Mouse (Mus musculus): ENCODE measurements at regions not wholly inside any gene's neighbourhood (a gene's known extent, or its start where the extent isn't known, plus 50 kb on each side); places are given as distances from the start of the nearest gene placed in this dataset.

DNA sequence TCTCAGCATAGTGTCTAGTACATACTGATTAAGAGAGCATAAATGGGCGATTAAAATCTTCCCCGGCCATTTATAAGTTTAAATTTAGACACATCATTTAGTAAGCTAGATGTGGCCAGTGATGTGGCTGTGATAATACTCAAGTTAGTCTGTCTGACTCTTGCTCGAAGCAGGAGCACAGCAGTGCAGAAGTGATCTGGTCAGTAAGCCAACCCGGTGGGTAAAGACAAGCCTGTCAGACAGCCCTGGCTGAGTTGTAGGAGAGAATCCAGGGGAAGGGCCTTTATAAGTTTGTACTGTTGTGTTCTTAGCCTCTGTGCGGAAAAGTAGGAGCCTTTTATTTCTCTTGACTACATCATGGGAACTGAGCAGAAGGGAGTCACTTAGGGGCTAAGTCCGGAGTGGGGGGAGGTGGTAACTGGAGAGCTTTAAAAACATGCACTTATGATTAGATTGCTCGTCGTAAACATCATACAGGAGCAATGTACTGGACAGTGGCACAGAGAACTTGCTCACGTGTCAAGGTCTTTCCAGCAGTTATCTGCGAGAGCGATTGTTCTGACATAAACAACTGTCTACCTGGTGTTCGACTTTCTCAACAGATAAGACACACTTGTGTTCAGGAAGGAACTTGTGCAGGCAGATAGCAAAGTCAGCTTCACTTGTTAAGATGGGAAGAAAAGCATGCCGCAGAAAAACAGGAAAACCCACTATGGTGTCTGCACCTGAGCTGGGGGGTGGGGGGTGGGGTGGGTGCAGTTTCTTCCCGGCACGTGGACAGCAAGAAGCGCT is 122.5 kb upstream of the Zeb2 start:
- DNase-seq (ENCODE audit: low spot score), result no peak

GRCm38 (mm10) chr2:45239001-45239400 is 121.8 kb upstream of the Zeb2 start:
- no peak for DNase-seq (ENCODE audit: low spot score)

DNA sequence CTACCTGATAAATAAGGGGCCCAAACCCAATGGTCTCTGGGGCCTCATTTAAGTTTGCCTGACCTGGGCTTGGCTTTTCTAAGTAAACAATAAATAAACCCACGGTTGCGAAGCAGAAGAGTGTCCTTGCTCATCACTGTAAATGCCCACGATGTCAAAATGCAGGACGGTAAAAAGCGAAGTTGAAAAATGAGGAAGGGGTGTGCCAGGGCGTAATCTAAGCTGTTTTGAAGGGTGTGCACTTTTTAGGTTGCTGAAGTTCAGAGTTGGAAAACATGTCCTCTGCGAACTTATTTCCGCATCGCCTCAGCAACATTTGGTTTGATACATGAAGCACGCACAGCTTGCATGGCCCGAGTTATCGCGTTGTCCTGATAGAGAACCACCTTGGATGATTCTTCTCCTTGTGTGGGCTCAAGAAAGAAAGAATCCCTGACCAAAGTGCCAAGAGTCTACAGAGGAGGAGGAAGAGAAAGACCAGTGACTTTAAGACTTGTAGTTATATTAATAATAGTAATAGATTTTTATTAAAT is 119.0 kb upstream of the Zeb2 start:
- DNase-seq (ENCODE audit: low spot score), result no peak

DNA sequence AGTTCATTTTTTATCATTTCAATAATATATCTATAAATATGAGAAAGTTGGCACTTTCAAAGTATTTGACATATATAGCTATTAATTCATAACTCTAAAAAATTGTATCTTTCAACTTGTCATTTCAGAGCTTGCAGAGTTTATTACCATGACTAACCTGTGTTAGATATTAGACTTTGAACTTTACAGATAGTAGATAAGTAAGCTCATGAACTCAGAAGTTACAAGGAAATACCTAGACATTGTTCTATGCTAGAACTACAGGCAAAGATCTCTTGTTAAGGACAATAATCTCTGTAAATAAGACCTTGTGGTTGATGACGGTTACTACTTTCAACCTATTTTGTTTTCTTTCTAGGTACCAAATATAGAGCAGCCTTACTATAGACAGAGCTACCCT is 117.0 kb upstream of the Zeb2 start:
- no peak for DNase-seq (ENCODE audit: low spot score)

- DNase-seq (ENCODE audit: low spot score), result no peak
These were observed 113.4 kb upstream of the Zeb2 start for GRCm38 (mm10) chr2:45230351-45231209.

DNA sequence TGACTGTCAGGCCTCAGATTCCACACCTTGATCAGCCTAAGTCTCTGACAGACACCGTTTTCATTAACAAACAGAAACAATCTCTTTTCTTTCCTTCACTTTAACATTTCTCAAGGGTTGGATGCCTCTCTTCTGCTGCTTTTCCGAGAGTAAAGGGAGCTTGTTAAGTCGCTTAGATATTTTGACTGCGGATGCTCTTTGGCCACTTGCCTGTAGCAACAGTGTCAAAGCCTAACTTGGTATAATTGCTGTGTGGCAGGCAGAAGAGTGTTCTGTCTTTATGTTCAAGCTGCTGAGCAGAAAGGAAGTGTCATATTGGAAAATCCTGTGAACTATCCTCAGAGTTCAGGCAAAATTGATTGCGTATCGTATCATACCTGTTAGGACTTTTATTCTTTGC is 112.3 kb upstream of the Zeb2 start:
- no peak for DNase-seq (ENCODE audit: low spot score)

DNA sequence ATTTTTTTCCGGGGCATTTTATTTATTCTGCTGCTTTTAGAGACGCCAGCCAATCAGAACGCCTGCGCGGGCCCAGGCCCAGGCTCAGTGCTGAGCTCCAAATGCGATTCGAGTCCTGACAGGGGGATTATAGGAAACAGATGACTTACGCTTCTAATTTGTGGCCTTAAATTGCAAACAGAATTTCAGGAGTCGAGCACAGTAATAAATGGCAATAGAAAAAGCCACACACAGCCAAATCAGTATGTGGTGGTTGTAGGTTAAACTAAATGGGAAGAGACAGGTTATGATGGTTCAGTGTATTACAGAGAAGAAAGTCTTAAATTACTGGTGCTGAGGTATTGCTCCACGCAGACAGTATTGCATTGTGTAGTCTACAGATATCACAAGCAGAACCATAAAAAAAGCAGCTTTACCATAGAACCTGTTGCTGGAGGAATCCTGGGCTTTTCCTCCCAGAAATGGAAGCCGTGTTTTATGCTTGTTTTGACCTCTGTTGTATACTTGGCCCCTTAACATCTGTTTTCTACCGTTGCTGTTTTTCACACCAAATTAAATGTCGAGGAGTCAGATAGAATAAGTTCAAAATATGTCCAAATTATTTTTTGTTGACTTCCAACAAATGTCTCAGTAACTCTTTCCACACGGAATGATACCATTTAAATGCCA is 110.2 kb upstream of the Zeb2 start:
- no peak for DNase-seq (ENCODE audit: low spot score)

GRCm38 (mm10) chr2:45226045-45226370 is 108.8 kb upstream of the Zeb2 start:
- DNase-seq (ENCODE audit: low spot score), result no peak

DNA sequence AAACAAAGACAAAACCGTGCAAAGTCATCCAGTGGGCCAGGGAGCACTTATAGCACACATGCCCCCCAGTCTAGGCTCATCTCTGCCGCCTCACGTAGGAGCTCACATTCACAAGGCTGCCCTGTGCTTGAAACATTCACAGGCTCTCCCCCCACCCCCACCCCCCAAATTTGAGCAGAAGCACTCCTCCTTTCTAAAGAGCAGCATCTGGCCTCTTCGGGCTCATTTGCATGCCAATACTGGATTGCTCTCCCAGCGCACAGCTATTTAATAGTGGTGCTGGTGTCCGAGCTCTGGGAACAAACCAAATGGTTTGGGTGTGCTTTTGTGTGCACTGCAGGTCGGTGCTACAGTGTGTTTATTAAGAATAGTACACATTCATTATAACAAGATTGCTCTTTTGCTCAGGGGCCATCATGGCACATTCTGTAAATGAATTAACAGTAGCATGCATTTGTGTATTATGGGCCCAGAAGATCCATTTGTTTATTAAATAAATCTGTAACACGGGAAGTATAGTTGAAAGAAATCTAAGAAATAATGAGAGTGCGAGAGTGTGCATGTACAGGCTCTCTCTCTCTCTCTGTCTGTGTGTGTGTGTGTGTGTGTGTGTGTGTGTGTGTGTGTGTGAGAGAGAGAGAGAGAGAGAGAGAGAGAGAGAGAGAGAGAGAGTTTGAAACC is 108.3 kb upstream of the Zeb2 start:
- no peak for DNase-seq (ENCODE audit: low spot score)

DNA sequence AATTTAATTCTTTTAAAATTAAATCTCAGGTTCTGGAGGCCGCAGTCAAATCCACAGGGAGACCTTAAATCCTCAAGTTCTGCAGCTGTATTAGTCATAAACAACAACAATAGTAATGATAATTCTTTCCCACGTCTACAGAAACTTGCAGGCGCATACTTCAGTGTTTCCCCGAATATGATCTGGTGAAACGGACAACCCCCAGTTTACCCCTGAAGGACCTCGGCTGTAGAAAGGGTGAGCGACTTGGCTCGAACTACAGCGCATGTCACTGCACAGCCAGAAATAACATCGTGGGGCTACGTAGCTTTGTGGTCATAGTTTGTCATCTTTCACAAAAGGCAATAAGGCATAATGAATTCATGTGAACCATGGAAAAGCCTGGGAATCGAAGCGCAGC is 105.0 kb upstream of the Zeb2 start:
- no peak for DNase-seq (ENCODE audit: low spot score)

DNA sequence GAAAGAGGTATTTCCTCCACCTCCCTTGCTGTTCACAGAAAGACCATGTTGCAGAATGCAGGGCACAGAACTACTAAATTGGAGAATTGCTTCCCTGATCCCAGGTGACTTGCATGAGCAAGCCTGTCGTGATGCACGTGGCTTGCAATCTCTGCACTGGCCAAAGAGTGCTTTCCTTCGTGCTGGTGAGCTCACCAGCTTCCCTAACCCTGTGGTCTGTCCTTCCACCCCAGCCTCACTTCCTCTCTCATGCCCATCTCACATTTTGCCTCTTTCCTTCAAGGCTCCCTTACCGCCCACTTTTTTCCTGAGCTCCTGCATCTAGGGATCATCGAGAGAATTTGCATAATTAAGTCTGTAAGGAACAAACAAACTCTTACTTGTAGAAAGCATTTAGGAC is 102.7 kb upstream of the Zeb2 start:
- no peak for DNase-seq (ENCODE audit: low spot score)

DNA sequence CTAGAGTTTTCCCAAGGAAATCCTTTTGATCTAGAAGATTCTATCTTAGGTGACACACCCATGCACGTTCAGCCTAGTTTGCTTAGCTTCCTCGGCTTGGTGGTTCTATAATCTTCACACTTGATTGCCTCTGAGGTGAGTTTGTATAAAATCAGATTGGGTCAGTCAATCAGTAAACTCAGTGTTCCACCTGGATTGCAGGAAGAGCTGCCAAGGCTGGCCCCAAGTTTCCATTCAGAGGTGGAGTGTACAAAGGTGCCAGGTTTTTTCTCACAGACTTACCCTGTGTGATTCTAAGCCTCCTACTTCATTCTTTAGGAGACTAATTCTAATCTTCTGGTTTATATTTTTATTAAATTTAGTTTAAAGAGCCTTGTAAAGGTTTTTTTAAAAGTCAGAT is 95.6 kb upstream of the Zeb2 start:
- DNase-seq (ENCODE audit: low spot score), result no peak

DNA sequence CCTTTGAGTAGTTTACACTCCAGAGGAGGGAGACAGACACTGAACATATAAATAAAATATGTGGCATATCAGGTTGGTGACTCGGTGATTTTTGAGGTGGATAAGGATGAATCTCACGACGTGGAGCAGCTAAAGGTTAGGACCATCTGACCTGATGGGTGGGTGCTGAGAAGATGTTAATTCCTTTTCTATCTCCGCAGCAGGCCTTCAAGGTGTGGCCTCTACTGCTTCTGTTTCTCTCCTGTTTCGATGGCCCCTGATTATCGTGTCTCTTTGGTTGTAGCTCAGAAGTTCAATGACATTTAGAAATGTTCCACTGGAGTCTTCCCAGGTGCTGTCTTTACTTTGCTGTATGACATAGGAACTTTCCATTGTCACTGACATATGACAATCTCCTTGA is 91.3 kb upstream of the Zeb2 start:
- no peak for DNase-seq (ENCODE audit: low spot score)

- no peak for DNase-seq (ENCODE audit: low spot score)
These were observed 88.6 kb upstream of the Zeb2 start for GRCm38 (mm10) chr2:45205756-45206155.

DNA sequence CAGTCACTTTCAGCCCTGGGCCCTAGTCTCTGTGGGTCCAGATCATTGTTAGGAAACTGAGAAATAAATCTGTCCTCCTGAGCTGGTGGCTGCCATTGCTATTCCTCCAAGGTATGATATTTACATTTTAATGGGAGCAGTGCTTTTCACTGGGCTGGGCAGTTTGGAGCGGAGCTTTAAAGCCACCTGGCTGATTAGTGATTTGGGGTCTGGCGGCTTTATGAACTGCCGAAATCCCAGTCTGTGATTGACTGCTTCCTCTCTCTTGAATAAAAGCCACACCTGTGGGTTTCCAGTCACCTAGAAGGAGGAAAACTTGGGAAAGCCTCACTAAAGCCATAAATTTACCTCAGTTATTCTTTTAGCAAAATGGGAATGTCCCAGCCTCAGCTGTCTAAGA is 88.0 kb upstream of the Zeb2 start:
- no peak for DNase-seq (ENCODE audit: low spot score)

- no peak for DNase-seq (ENCODE audit: low spot score)
These were observed 80.9 kb upstream of the Zeb2 start for GRCm38 (mm10) chr2:45197955-45198631.

GRCm38 (mm10) chr2:45197342-45197741 is 80.1 kb upstream of the Zeb2 start:
- DNase-seq (ENCODE audit: low spot score), result no peak

DNA sequence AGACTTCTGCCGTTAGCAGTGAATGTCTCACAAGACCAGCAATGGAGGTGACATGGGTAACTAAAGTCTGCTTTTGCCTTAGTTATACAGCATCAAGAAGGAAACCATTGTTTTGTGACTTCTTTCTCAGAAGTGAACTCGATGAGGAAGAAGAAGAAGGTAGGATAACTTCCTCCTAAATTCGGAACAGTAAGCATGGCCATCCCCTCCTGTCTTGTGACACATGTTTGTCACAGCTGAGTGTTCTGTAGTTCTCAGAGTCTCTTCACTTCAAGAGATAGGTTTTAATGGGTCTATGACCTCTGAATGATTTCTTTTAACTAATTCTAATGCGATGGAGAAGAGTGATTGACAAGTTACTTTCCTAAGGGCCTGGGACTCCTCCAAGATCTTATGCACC is 79.3 kb upstream of the Zeb2 start:
- DNase-seq (ENCODE audit: low spot score), result no peak

DNA sequence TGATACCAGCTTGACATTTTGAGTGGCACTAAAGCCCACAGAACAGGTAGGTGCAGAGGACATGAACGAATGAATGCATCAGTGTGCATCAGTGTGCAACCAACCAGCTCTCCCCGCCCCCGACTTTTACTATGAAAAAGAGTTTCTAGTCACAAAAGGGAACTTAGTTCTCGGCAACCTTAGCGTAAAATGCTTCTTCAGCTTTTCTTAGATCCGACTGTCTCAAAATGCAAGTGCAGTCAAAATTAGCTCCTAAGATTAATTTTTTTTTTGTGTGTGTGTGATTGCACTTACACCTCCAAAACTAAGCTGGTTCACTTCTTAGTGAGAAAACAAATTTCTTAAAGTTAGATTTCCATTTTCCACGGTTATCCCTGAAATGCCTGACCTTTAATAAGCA is 77.1 kb upstream of the Zeb2 start:
- DNase-seq (ENCODE audit: low spot score), result no peak

DNA sequence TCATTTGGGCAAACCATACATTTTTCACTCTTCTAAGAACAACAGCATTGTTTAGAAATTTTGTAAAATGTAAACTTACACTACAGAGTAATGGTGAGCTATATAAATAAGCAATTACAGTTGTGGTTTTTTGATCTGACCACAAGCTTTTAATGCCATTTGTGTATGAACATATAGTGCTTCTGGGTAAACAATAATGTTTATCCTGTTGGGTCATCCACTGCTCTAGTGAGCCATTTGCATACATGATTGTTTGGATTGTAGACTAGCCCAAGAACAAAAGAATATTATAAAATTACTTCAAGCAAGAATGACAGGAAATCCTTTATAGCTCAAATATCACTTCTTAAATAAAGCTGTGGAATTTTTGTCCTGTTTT is 68.4 kb upstream of the Zeb2 start:
- no peak for DNase-seq (ENCODE audit: low spot score)

DNA sequence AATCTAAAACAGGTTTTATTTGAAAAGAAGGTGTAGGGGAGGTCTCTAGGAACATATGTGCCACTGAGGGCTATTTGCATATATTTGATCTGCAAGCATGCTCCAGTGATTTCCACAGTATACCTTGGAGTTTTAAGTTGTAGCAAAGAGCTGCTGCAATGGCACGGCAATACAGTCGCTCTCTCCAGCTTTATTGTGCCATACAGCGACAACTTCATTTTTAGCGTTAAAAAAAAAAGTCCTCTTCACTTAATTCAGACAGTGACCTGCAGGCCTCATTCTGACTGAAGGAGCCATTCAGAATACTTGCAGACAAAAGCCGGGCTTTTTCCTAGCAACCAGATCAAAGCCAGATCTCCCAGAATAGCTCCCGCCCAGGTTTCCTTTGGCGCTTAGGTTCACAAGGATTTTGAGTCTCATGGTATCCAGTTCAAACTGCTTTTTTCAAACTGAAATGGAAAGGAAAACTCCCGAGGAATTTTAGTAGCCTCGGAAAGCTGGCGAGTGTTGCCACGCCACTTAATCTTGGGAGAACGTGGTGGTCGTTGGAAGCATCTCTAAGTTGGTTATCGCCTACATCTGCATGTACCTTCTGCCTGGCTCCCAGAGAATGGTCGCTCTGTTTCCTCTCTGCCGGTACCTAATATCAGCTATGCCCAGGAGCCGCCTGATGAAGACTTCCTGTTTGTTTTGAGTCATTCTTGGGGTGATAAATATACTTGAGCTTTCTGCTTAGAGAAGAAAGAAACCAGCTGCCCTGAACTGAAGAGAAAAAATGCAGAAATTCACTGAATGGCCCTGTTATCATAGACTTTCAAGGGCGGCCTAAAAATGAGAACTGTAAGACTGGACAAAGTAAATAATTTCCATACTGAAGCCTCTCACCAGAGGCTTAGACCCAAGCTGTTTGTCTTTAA is 67.8 kb upstream of the Zeb2 start:
- no peak for DNase-seq (ENCODE audit: low spot score)

Data from ovary, adult 18-20 months (tissue).